Mouse (Mus musculus) heart, embryonic 10.5 days (tissue): Measurements from ENCODE around the gene Dctn2. TPM values are rescaled to one million over a fixed set of nuclear protein-coding genes. Genes with fewer than 3 reads are reported as not detected.

Experiments used
- DNase-seq: peaks from one replicate; pipeline ENCODE4 v3.0.0-alpha.2; 2017; ENCODE audit warnings: low spot score
- H3K27ac ChIP-seq: fragments of 300-500 bp; sonication (generic); 2 replicates; pipeline ENCODE4 v1.5.1; 2016; ENCODE audit warnings: mild to moderate bottlenecking
- H3K27me3 ChIP-seq: fragments of 300-500 bp; sonication (generic); 2 replicates; pipeline ENCODE4 v1.6.1; 2016; ENCODE audit warnings: mild to moderate bottlenecking; ENCODE audit not compliant: poor library complexity, insufficient read depth, severe bottlenecking
- H3K36me3 ChIP-seq: fragments of 300-500 bp; sonication (generic); 2 replicates; pipeline ENCODE4 v1.6.1; 2016; ENCODE audit warnings: mild to moderate bottlenecking, moderate library complexity
- H3K4me1 ChIP-seq: fragments of 300-500 bp; sonication (generic); 2 replicates; pipeline ENCODE4 v1.6.1; 2016; ENCODE audit warnings: mild to moderate bottlenecking
- H3K4me3 ChIP-seq: fragments of 300-500 bp; sonication (generic); 2 replicates; pipeline ENCODE4 v1.5.1; 2016; ENCODE audit warnings: mild to moderate bottlenecking, moderate library complexity
- H3K9me3 ChIP-seq: fragments of 300-500 bp; sonication (generic); 2 replicates; pipeline ENCODE4 v1.6.1; 2016; ENCODE audit warnings: mild to moderate bottlenecking, moderate library complexity
- WGBS: fragments of 180-500 bp; shearing (Covaris S2); methylation state at CpG from one replicate; pipeline ENCODE4 v1.1.7; 2016; 5-methylcytosine and 5-hydroxymethylcytosine counted together
- polyA plus RNA-seq: library from polyadenylated mRNA; unstranded; fragments of >200 nt; fragmentation: Nextera tagmentation; extraction: Ambion mirVana; gene quantifications from 2 replicates; pipeline ENCODE4 v1.2.1, GENCODE M21; 2016

Gene Dctn2
- polyA plus RNA-seq, 1 experiment from 2014 or later: 167 TPM

DNA sequence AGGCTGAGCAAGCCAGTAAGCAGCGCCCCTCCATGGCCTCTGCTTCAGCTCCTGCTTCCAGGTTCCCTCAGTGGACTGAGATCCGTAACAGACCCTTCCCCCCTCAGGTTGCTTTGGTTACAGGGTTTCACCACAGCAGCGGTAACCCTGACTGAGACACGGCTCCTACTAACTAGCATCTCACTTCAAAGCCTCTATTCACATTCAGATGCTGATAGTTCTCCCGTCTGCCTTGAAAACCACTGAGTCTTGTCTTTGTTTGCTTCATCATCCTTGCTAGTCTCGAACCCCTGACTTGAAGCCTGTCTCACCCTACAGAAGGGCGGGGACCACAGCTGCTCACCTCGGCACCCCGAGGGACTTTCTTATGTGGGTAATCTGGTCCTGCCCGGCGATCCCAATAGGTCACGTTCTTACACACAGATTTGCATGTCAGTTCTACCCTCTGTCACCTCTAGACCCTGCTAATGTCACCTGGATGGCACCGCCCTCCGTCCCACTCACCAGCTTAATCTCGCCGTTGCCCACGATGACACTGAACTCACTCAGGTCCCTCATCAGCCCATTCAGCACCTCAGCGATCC, 27.8 kb upstream of the Dctn2 start:
- H3K4me3 ChIP-seq: peak overlapping the region; percentile 34; the same call in 1 of the 2 replicates
- no peaks in the 10 kb centered on the region for H3K9me3 ChIP-seq
- H3K4me1 ChIP-seq: peaks cover 12% of the 10 kb centered on the region
- H3K27me3 ChIP-seq: peaks cover 51% of the 10 kb centered on the region
- no peak for DNase-seq
- H3K36me3 ChIP-seq: no peaks in the 10 kb centered on the region
- 58% methylated on average over 18 of the region's 18 CpGs for WGBS
- no peak overlapping the region for H3K27ac ChIP-seq

DNA sequence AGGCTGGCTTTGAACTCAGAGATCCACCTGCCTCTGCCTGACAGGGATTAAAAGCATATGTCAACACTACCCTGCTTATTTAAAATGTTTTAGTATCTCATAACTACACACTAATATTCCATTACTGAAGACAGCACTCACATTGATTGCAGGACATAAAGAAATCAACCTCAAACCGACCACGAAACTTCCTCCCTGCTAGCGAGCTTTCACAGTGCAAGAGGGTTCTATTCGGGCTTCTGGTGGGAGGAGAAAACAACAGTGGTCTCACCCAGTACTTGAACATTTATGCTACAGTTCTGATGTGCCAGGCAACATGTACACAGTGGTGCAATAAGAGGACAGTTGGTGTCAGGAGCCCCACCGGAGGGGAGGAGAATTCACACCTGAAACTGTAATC, 15.4 kb upstream of the Dctn2 start:
- Histone ChIP-seq H3K4me1 (no peaks in the 10 kb centered on the region), H3K36me3 (no peaks in the 10 kb centered on the region), H3K4me3 (no peak overlapping the region), H3K27me3 (peaks cover 9% of the 10 kb centered on the region; the same call in 1 of the 2 replicates), H3K27ac (no peak overlapping the region), H3K9me3 (no peaks in the 10 kb centered on the region)
- DNase-seq: no peak
- 78% methylated on average over 5 of the region's 5 CpGs for WGBS

DNA sequence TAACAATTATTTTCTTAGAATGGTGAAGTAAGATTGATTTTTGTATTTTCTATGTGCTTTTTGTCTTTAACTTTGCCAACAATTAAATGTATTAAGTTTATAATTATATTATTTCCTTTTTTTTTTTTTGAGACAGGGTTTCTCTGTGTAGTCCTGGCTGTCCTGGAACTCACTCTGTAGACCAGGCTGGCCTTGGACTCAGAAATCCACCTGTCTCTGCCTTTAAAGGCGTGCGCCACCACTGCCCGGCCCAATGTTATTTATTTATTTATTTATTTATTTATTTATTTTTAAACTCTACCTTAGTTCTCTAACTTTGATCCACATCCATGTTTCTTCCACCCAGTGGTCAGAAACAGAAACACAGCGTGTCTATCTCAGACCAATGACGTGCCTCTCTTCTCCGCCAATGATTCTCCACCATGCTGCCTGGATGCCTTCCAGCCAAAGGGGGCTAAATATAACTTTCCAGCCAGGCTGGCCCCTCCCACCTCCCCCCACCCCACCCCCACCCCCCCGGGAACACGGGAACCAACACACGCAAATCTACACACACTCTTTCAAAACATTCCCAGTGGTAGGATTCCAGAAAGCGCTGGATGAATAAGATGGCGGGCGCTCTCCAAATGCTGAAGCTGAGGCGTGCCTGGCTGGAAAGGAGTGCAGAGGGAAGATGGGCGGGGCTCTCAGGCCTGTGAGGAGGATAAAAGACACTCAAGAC, 10.4 kb upstream of the Dctn2 start:
- peak; percentile 92 for DNase-seq
- no peaks in the 10 kb centered on the region for H3K36me3 ChIP-seq
- H3K9me3 ChIP-seq: no peaks in the 10 kb centered on the region
- no peak overlapping the region for H3K27ac ChIP-seq
- H3K4me1 ChIP-seq: no peaks in the 10 kb centered on the region
- 19% methylated on average over 14 of the region's 14 CpGs for WGBS
- H3K27me3 ChIP-seq: peaks cover 12% of the 10 kb centered on the region
- 0 out of 2 replicates have a peak overlapping the region, but pooled peaks have one; percentile 5 for H3K4me3 ChIP-seq

DNA sequence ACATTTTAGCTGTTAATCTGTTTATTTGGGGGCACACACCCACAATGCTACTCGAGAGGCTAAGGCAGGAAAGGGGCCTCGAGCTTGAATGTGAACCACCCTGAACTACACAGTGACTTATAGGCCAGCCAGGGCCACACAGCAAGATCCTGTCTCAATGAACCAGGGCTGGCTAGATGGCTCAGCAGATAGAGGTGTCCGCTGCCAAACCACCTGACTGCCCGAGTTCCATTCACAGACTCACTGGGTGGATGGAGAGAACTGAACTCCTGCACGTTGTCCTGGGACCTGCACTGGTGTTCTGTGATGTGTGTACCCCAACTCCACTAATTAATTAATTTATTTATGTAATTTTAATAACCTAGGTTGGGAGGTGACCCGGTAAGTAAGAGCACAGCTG, 8.4 kb upstream of the Dctn2 start:
- DNase-seq: no peak
- peaks cover 32% of the 10 kb centered on the region for H3K27me3 ChIP-seq
- WGBS: 79% methylated on average over 6 of the region's 6 CpGs

DNA sequence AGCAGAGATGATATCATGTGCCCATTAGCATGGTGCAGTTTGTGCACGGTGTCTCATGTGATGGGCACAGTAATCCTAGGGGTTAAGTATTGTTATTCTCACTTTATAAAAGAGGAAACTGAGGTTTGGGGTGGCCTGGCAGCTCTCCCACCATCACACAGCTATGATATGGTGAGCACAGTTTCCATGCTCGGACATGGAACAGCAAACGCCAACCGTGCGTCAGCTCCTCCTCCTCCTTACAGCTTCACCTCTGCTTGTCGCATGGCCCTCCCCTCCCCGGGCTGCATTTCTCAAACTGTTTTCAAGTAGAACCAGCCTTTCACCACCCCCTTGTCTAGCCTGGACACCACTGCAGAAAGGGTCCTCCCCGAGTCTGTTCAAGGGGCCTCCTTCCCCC, 7.7 kb upstream of the Dctn2 start:
- peaks cover 9% of the 10 kb centered on the region for H3K4me1 ChIP-seq

More for the DNA sequence above, 8.4 kb upstream of the Dctn2 start:
- Histone ChIP-seq H3K36me3 (no peaks in the 10 kb centered on the region), H3K4me3 (no peak overlapping the region), H3K27ac (no peak overlapping the region), H3K9me3 (no peaks in the 10 kb centered on the region), H3K4me1 (peaks cover 5% of the 10 kb centered on the region)

GRCm38 (mm10) chr10:127261706-127262547, 4.2 kb upstream of the Dctn2 start:
- Histone ChIP-seq H3K36me3 (no peaks in the 10 kb centered on the region), H3K27me3 (peaks cover 53% of the 10 kb centered on the region), H3K27ac (no peak overlapping the region), H3K4me1 (peaks cover 14% of the 10 kb centered on the region), H3K9me3 (no peaks in the 10 kb centered on the region), H3K4me3 (peak overlapping the region; percentile 63)
- DNase-seq: no peak
- WGBS: 63% methylated on average over 15 of the region's 15 CpGs

More for the DNA sequence above, 7.7 kb upstream of the Dctn2 start:
- Histone ChIP-seq H3K27me3 (peaks cover 38% of the 10 kb centered on the region), H3K36me3 (no peaks in the 10 kb centered on the region), H3K27ac (no peak overlapping the region), H3K9me3 (no peaks in the 10 kb centered on the region), H3K4me3 (no peak overlapping the region)
- WGBS: 72% methylated on average over 8 of the region's 8 CpGs
- no peak for DNase-seq

- Histone ChIP-seq H3K4me1 (peaks cover 21% of the 10 kb centered on the region), H3K4me3 (peak within 1 kb of the TSS; percentile 63), H3K36me3 (no peaks in the 10 kb centered on the region), H3K9me3 (no peaks in the 10 kb centered on the region), H3K27ac (peak within 1 kb of the TSS; percentile 4; the same call in 1 of the 2 replicates), H3K27me3 (peaks cover 53% of the 10 kb centered on the region)
- WGBS: 2% methylated on average over 43 of the region's 53 CpGs
- DNase-seq: no peak
Observed at GRCm38 (mm10) chr10:127262548-127263398, 3.4 kb upstream of the Dctn2 start, which contains the start of gene Kif5a. Gene Kif5a (minus strand): TSS chr10:127263348.

DNA sequence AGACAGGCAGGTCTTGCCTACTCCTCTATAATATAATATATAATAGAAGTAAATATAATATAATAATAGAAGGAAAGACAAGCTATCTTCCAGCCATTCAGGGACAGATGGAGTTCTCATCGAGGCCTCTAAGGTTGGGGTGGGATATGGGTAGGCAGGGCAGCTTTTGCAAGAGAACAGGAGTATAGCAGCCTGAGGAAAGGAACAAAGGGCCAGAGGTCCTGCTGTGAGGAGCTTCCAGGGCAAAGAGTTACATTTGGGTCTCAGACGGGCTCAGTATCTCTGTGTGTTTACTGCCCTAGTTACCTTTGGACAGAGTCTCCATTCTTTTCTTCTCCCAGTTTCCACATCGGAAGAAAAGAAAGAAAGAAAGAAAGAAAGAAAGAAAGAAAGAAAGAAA, 2.5 kb upstream of the Dctn2 start:
- H3K4me3 ChIP-seq: no peak overlapping the region
- H3K9me3 ChIP-seq: no peaks in the 10 kb centered on the region
- no peak overlapping the region for H3K27ac ChIP-seq
- H3K27me3 ChIP-seq: peaks cover 53% of the 10 kb centered on the region
- WGBS: 69% methylated on average over 3 of the region's 3 CpGs
- no peak for DNase-seq
- H3K36me3 ChIP-seq: peaks cover 6% of the 10 kb centered on the region
- H3K4me1 ChIP-seq: peaks cover 27% of the 10 kb centered on the region

- no peaks in the 10 kb centered on the region for H3K9me3 ChIP-seq
- peaks cover 53% of the 10 kb centered on the region for H3K27me3 ChIP-seq
- H3K4me1 ChIP-seq: peaks cover 32% of the 10 kb centered on the region
- peaks cover 13% of the 10 kb centered on the region for H3K36me3 ChIP-seq
- 76% methylated on average over 8 of the region's 8 CpGs for WGBS
- no peak for DNase-seq
- no peak overlapping the region for H3K4me3 ChIP-seq
- H3K27ac ChIP-seq: no peak overlapping the region
Observed at GRCm38 (mm10) chr10:127264336-127264735, 1.8 kb upstream of the Dctn2 start.

GRCm38 (mm10) chr10:127264971-127265370, 1.2 kb upstream of the Dctn2 start:
- WGBS: 75% methylated on average over 4 of the region's 4 CpGs
- H3K27ac ChIP-seq: no peak overlapping the region
- H3K27me3 ChIP-seq: peaks cover 48% of the 10 kb centered on the region
- no peak for DNase-seq
- H3K4me3 ChIP-seq: no peak overlapping the region
- H3K36me3 ChIP-seq: peaks cover 17% of the 10 kb centered on the region
- H3K9me3 ChIP-seq: no peaks in the 10 kb centered on the region
- H3K4me1 ChIP-seq: peaks cover 32% of the 10 kb centered on the region

GRCm38 (mm10) chr10:127265727-127266111, 449 bp upstream of the Dctn2 start:
- Histone ChIP-seq H3K36me3 (peaks cover 25% of the 10 kb centered on the region), H3K27ac (peak overlapping the region; percentile 99), H3K27me3 (peaks cover 41% of the 10 kb centered on the region), H3K4me3 (peak overlapping the region; percentile 99), H3K4me1 (peaks cover 32% of the 10 kb centered on the region), H3K9me3 (no peaks in the 10 kb centered on the region)
- DNase-seq: no peak
- 32% methylated on average over 4 of the region's 4 CpGs for WGBS

DNA sequence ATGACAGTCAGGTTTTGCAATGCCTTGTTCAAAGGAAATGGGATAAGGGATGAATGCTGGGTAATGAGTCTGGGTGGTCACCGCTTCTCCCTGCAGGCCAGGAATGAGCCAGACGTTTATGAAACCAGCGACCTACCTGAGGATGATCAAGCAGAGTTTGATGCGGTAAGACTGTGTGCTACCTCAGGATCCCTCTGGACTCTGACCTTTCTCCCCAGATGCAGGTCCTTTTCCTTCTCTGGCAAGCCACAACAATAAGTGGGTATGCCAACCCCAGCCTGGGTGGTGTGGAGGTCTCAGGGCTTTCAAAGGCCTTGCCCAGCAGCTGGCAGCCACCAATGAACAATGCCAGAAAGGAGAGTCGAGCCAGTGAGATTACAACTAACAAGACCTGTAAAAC, 1.1 kb downstream of the Dctn2 start:
- Histone ChIP-seq H3K27ac (peak overlapping the region; percentile 99; the same call in 1 of the 2 replicates), H3K4me3 (peak overlapping the region; percentile 99), H3K36me3 (peaks cover 39% of the 10 kb centered on the region), H3K9me3 (no peaks in the 10 kb centered on the region), H3K4me1 (peaks cover 32% of the 10 kb centered on the region), H3K27me3 (peaks cover 25% of the 10 kb centered on the region)
- DNase-seq: no peak
- 75% methylated on average over 5 of the region's 5 CpGs for WGBS
